Mouse (Mus musculus) ES-E14 (cell line): ENCODE measurements around the gene Hmcn2. TPM values are rescaled to one million over a fixed set of nuclear protein-coding genes. Genes with fewer than 3 reads are reported as not detected.

Source experiments
- DNase-seq: peaks from one replicate; pipeline ENCODE4 v3.0.0-alpha.2; 2013; ENCODE audit warnings: low read depth, low spot score
- H3K27ac ChIP-seq: 2 replicates; pipeline ENCODE4 v1.5.1; 2012; ENCODE audit warnings: low read depth, mild to moderate bottlenecking, low read length, moderate library complexity, mixed read lengths; ENCODE audit not compliant: poor library complexity, insufficient read depth, severe bottlenecking
- H3K36me3 ChIP-seq: 2 replicates; pipeline ENCODE4 v1.6.1; 2012; ENCODE audit warnings: mild to moderate bottlenecking, low read length, moderate library complexity, mixed read lengths; ENCODE audit not compliant: control insufficient read depth, poor library complexity, insufficient read depth, severe bottlenecking
- H3K4me1 ChIP-seq, 2 experiments: fragments of 150-350 bp in 1 of 2; sonication (generic) in 1 of 2; 2 replicates each; pipeline ENCODE4 v1.6.1; 2012; ENCODE audit warnings: low read length in 2 of 2, mild to moderate bottlenecking in 1 of 2, mixed read lengths in 1 of 2; ENCODE audit not compliant: control insufficient read depth in 2 of 2, insufficient read depth in 2 of 2, poor library complexity in 1 of 2
- H3K4me3 ChIP-seq, 2 experiments: fragments of 150-350 bp in 1 of 2; sonication (generic) in 1 of 2; 2 replicates each; pipeline ENCODE4 v1.5.1; 2012; ENCODE audit warnings: low read length in 2 of 2, low read depth in 1 of 2, mild to moderate bottlenecking in 1 of 2, mixed read lengths in 1 of 2; ENCODE audit not compliant: insufficient read depth in 1 of 2, poor library complexity in 1 of 2, severe bottlenecking in 1 of 2
- H3K9ac ChIP-seq: 2 replicates; pipeline ENCODE4 v1.6.1; 2012; ENCODE audit warnings: low read depth, mild to moderate bottlenecking, low read length, mixed read lengths; ENCODE audit not compliant: poor library complexity, insufficient read depth, severe bottlenecking
- H3K9me3 ChIP-seq: fragments of 150-350 bp; sonication (generic); 2 replicates; pipeline ENCODE4 v1.6.1; 2012; ENCODE audit warnings: low read depth, mild to moderate bottlenecking, low read length; ENCODE audit not compliant: control insufficient read depth, insufficient read depth
- CHD2 ChIP-seq: IDR thresholded peaks from 2 replicates; pipeline ENCODE4 v1.6.1; 2014; ENCODE audit warnings: mild to moderate bottlenecking, low read depth, low read length, inconsistent platforms
- HCFC1 ChIP-seq: IDR thresholded peaks from 2 replicates; pipeline ENCODE4 v1.6.1; 2012; ENCODE audit warnings: low read length, inconsistent platforms, borderline replicate concordance; ENCODE audit not compliant: insufficient read depth
- MAFK ChIP-seq: IDR thresholded peaks from 2 replicates; pipeline ENCODE4 v1.6.1; 2014; ENCODE audit warnings: mild to moderate bottlenecking, low read depth, low read length, inconsistent platforms; ENCODE audit not compliant: insufficient read depth
- ZC3H11A ChIP-seq: IDR thresholded peaks from 2 replicates; pipeline ENCODE4 v1.6.1; 2012; ENCODE audit warnings: low read depth, mild to moderate bottlenecking, inconsistent platforms, low read length, borderline replicate concordance
- ZNF384 ChIP-seq: IDR thresholded peaks from 2 replicates; pipeline ENCODE4 v1.6.1; 2012; ENCODE audit warnings: low read depth, low read length, inconsistent platforms
- in situ Hi-C, 2 experiments: fragments of 600-800 bp; cut with MboI; formaldehyde crosslinking; loops; one replicate each; pipeline ENCODE4 v1.15.1; 2025; ENCODE audit warnings: low sequenced_read_pairs in 2 of 2, inconsistent platforms in 1 of 2; ENCODE audit not compliant: unreplicated experiment in 2 of 2
- total RNA-seq: library from RNA; depleted of rRNA; stranded (reverse); fragments of 300-350 nt; gene quantifications from 2 replicates; pipeline ENCODE4 v1.2.3, GENCODE M21; 2012

The Hmcn2 gene
- total RNA-seq, 1 experiment, result 4.9 TPM

GRCm38 (mm10) chr2:31435567-31435966 is 121.4 kb downstream of the Hmcn2 start:
- Histone ChIP-seq H3K9ac (0 out of 2 replicates have a peak overlapping the region, but pooled peaks have one; percentile 22), H3K4me1 (0 out of 4 replicates have a peak, but pooled peaks cover 0 to 3% of the 10 kb centered on the region in 2 experiments), H3K27ac (no peak overlapping the region), H3K4me3 (no peak overlapping the region), H3K36me3 (no peaks in the 10 kb centered on the region), H3K9me3 (no peaks in the 10 kb centered on the region)
- no peak for DNase-seq
- TF ChIP-seq HCFC1 (no peak), ZNF384 (no peak), ZC3H11A (no peak)
- in situ Hi-C loops, result no loop called here

GRCm38 (mm10) chr2:31437480-31438245 is 123.4 kb downstream of the Hmcn2 start:
- TF ChIP-seq CHD2, result no peak
- TF ChIP-seq HCFC1, result no peak
- TF ChIP-seq ZNF384, result no peak
- TF ChIP-seq ZC3H11A, result no peak
- TF ChIP-seq MAFK, result no peak
- H3K27ac ChIP-seq, result no peak overlapping the region; the same call in 1 of the 2 replicates
- DNase-seq, result no peak
- peaks cover 0 to 8% of the 10 kb centered on the region in 2 experiments; a peak in 1 of 4 replicates for H3K4me1 ChIP-seq
- in situ Hi-C loops, result no loop called here
- no peaks in the 10 kb centered on the region for H3K36me3 ChIP-seq
- H3K9ac ChIP-seq, result no peak overlapping the region
- no peak overlapping the region for H3K4me3 ChIP-seq
- no peaks in the 10 kb centered on the region for H3K9me3 ChIP-seq

DNA sequence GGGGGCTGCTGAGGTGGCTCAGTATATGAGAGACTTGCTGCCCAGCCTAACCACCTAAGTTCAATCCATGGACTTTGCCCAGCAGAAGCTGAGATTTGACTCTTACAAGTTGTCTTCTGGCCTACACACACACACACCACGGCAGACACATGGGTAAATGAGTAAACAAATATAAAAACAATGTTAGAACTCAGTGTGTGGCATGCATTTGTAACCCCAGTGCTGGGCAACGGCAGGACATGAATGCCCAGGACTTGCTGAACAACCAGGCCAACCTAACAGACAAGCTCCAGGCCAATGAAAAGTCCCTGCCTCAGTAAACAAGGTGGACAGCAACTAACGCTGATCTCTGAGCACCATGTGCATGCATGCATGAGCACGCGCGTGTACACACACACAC is 125.4 kb downstream of the Hmcn2 start:
- Histone ChIP-seq H3K36me3 (no peaks in the 10 kb centered on the region), H3K9me3 (no peaks in the 10 kb centered on the region), H3K9ac (no peak overlapping the region), H3K4me1 (peaks cover 0 to 8% of the 10 kb centered on the region in 2 experiments; a peak in 1 of 4 replicates), H3K27ac (no peak overlapping the region), H3K4me3 (no peak overlapping the region)
- no peak for TF ChIP-seq CHD2
- TF ChIP-seq MAFK, result no peak
- no peak for TF ChIP-seq ZC3H11A
- no peak for TF ChIP-seq HCFC1
- no peak for TF ChIP-seq ZNF384
- DNase-seq, result no peak
- in situ Hi-C loops, result no loop called here

- no peaks in the 10 kb centered on the region for H3K36me3 ChIP-seq
- in situ Hi-C loops, result no loop called here
- H3K9ac ChIP-seq, result no peak overlapping the region
- no peak for TF ChIP-seq MAFK
- TF ChIP-seq ZC3H11A, result no peak
- TF ChIP-seq ZNF384, result no peak
- no peak for TF ChIP-seq CHD2
- no peak for TF ChIP-seq HCFC1
- no peak overlapping the region for H3K27ac ChIP-seq
- H3K9me3 ChIP-seq, result no peaks in the 10 kb centered on the region
- peaks cover 0 to 8% of the 10 kb centered on the region in 2 experiments; a peak in 1 of 4 replicates for H3K4me1 ChIP-seq
- H3K4me3 ChIP-seq, result no peak overlapping the region
- DNase-seq, result no peak
Measured at GRCm38 (mm10) chr2:31442480-31443160, 128.4 kb downstream of the Hmcn2 start.
